Mouse (Mus musculus) left cerebral cortex, postnatal 25 days (tissue): ENCODE results near the gene Bmpr1b. TPM values are rescaled to one million over a fixed set of nuclear protein-coding genes. Genes with fewer than 3 reads are reported as not detected.

Source experiments
- DNase-seq, 2 experiments: peaks; one replicate each; pipeline ENCODE4 v3.0.0; 2022; ENCODE audit warnings: low spot score in 2 of 2, mixed read lengths in 1 of 2
- intact Hi-C: fragments of 180-260 bp; cut with DNase I; formaldehyde crosslinking; loops from one replicate; pipeline ENCODE4 v1.15.1; 2025
- total RNA-seq, 2 experiments: library from RNA; stranded (reverse); gene quantifications; 2 replicates each; pipeline ENCODE4 v1.2.3; 2021

Bmpr1b gene
- total RNA-seq, 2 experiments from 2014 or later, result 15.1 to 17.9 TPM

DNA sequence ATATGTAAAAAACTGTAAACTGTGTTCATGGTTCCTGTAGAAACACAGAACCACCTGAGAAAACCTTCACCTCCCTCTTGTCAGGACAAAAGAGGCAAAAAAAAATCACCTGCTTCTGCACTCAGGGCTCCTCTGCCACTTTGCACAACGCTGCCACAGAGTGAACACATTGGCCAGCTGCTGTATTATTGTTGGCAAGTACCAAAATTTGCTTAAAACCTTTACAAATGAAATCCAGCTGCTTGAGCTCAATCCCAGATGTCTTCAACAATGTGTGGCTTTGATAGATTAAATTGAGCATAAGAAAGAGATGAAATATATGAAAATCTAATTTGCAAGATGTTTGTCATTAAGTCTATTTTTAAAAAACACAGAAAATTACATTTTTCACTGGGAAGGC lies 245.8 kb downstream of the Bmpr1b start:
- DNase-seq, result no peak
- intact Hi-C loops, result no loop called here

GRCm38 (mm10) chr3:141921161-141921560 lies 248.1 kb downstream of the Bmpr1b start:
- no peak for DNase-seq
- intact Hi-C loops, result no loop called here

- DNase-seq, result no peak
- intact Hi-C loops, result no loop called here
Measured at GRCm38 (mm10) chr3:141919661-141920060, 249.6 kb downstream of the Bmpr1b start.

GRCm38 (mm10) chr3:141917166-141917565 lies 252.1 kb downstream of the Bmpr1b start:
- intact Hi-C loops, result no loop called here
- DNase-seq, result no peak

DNA sequence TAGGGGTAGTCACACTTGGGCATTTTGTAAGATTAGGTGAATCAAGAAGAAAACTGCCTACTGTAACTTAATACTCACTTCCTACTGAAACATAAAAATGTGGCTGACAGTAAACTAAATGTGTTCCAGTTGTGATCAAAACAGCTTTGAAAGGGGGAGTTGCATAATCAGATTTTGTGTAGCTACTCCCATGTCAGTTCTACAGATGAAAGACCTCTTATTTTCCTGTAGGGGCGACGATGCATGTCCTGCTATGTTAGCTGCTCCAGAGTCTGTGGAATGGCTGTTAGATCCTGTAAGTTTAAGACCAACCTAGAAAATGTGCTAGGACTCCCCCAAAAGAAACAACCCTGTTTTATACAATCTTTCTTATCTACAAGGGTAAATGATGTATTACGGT lies 253.2 kb downstream of the Bmpr1b start:
- no peak for DNase-seq
- intact Hi-C loops, result no loop called here

- DNase-seq, result no peak
- intact Hi-C loops, result no loop called here
Measured at GRCm38 (mm10) chr3:141914588-141914987, 254.6 kb downstream of the Bmpr1b start.

DNA sequence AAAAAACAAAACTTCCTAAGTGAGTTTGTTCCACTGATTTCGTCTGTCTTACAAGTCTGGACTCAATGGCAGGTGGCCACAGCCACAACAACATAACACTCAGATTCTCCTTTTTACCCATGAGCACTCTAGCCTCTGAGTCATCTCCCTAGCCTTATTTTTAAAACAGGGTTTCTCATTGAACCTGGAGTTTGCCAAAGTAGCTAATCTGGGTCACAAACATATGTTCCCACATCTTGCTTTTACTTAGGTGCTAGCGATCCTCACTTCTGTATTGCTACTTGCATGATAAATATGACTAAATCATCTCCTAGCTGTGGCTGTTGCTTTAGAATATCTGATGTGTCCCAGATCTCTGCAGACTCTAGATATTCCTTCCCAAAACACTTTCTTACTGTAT lies 260.1 kb downstream of the Bmpr1b start:
- DNase-seq, result peak in 1 of 2 experiments; percentile 76
- intact Hi-C loops, result no loop called here

GRCm38 (mm10) chr3:141905903-141906623 lies 263.2 kb downstream of the Bmpr1b start:
- peak in 1 of 2 experiments; percentile 8 for DNase-seq
- intact Hi-C loops, result no loop called here

GRCm38 (mm10) chr3:141900361-141900760 lies 268.9 kb downstream of the Bmpr1b start:
- intact Hi-C loops, result no loop called here
- DNase-seq, result no peak

GRCm38 (mm10) chr3:141899521-141899920 lies 269.7 kb downstream of the Bmpr1b start:
- intact Hi-C loops, result no loop called here
- no peak for DNase-seq

DNA sequence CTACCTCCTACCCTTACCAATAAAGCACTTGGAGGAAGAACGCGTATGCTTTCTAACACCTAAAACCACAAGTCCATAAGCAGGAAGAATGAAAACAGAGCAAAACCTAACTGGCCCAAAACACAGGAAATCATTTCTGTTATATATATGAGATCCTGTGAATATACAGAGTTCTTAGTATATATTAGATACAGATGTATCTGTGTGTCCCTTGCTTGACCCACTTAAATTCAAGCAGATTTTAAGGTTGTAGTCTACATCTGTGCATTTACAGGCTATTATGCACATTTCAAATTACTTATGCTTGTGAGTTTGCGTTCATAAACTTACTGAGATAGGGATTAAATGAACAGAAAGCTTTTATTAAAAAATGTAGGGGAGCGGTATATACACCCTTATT lies 271.5 kb downstream of the Bmpr1b start:
- intact Hi-C loops, result no loop called here
- no peak for DNase-seq

- intact Hi-C loops, result no loop called here
- DNase-seq, result no peak
Measured at GRCm38 (mm10) chr3:141896870-141897554, 272.2 kb downstream of the Bmpr1b start.

DNA sequence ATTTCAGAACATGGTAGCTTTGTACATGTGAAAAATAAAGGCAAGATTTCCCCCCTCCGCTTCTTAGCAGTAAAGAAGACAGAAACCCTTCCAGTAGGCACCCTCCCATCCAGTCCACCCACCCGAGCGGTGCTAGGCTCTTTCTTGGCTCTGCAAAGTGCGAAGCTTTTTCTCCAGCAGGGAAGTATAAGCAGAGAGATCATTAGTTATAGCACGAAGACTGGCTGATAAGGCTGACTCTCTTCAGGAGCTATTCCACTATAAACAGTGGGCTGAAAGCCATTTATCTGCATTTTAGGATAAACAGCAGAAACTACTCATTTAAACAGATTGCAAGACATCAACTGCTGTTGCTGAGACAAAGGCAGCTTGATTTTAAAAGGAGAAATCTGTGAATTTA lies 274.1 kb downstream of the Bmpr1b start:
- intact Hi-C loops, result no loop called here

GRCm38 (mm10) chr3:141890668-141891067 lies 278.6 kb downstream of the Bmpr1b start:
- intact Hi-C loops, result loop anchor here (5.0 kb wide), 1 partner anchor 277 kb away; the partner anchor contains the start of gene Bmpr1b
- peak in 1 of 2 experiments; percentile 7 for DNase-seq

More for the DNA sequence above, 274.1 kb downstream of the Bmpr1b start:
- peak; percentile 10 to 59 for DNase-seq

GRCm38 (mm10) chr3:141887476-141888274 lies 281.6 kb downstream of the Bmpr1b start:
- peak in 1 of 2 experiments; percentile 17 for DNase-seq
- intact Hi-C loops, result loop anchor here (1.0 kb wide), 1 partner anchor 388 kb away; no protein-coding TSS in a partner anchor

GRCm38 (mm10) chr3:141884190-141884589 lies 285.0 kb downstream of the Bmpr1b start:
- DNase-seq, result no peak
- intact Hi-C loops, result no loop called here

GRCm38 (mm10) chr3:141882496-141882895 lies 286.7 kb downstream of the Bmpr1b start:
- no peak for DNase-seq
- intact Hi-C loops, result no loop called here

DNA sequence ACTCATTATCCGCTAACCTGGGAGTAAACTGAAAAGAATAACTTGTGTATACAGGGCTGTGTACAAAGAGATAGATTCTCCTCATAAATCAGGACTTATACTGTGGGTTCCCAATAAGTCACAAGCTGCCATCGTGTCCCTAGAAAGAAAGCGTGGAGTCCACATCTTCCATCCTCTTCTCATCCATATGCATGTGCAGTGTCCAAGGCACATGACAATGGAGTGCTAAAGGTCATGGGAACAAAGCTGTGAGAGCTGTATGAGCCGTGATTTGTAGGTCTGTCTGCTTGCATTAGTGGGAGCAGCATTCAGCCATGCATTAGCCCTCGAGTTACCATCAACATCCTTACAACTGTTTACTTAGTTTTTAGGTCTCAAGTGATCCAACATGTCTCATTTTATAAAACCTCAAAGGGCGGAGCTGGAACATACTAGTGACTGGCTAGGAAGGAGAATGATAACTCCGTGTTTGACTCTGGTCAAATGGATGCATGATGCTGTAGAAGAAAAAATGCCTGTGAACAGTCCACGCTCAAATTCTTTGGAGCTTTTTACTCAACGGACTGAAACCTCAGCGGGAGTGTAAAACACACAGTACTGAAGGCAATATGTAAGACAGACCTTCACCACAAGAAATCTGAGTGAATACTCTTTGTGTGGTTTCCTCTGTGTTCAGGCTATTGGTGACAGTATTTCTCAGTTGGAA lies 296.7 kb downstream of the Bmpr1b start:
- no peak for DNase-seq
- intact Hi-C loops, result no loop called here

DNA sequence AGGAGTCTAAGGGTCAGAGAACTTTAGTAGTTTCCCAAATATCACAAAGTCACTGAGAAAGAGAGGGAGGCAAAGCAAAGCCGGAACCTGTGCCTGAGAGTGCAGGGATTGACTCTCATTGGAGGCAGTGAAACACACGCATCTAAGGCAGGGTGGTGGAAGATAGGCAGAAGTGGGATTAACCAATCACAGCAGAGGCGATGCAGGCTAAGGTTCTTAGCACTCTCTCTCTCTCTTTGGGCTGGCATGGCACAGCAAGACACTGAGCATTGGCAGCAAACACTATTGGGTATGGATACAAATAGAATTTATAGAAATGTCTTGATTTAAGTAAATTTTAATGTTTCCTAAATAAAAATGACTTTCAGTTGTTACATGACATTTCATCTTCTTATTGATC lies 297.4 kb downstream of the Bmpr1b start:
- no peak for DNase-seq
- intact Hi-C loops, result no loop called here
